Mouse (Mus musculus): ENCODE measurements at regions not wholly inside any gene's neighbourhood (a gene's known extent, or its start where the extent isn't known, plus 50 kb on each side); places are given as distances from the start of the nearest gene placed in this dataset.
"Not testable (repeated sequence)": the region's sequence is repeated elsewhere in the genome, so short reads cannot be mapped to it uniquely, and the experiment has no call there.

DNA sequence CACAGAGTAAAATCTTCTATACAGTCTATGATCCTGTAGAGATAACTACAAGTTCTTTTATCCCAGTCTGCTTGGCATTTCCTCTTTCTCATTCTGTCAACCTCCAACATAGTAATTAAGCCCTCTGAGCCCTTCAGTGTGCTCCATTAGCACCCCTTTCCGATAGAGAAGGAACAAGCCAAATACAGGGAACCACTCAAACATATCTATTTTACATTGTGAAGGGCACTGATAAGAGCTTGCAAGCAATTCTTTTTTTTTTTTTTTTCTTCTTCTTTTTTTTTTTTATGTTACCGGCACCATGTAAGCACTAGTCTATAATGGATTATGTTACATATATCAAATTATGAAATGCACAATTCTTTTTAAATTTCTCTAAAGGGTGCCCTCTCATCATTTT, 660.5 kb downstream of the Cdh8 start:
- Histone ChIP-seq H3K27me3 (replicated peaks) (no peaks in the 10 kb centered on the region), H3K4me3 (no peak overlapping the region), H3K27ac (replicated peaks) (no peak overlapping the region), H3K9ac (no peak overlapping the region), H3K36me3 (no peaks in the 10 kb centered on the region), H3K9me3 (no peaks in the 10 kb centered on the region), H3K4me2 (no peak overlapping the region), H3K4me1 (no peaks in the 10 kb centered on the region)
- no peak for ATAC-seq (ENCODE audit: extremely low read depth, insufficient number of reproducible peaks, low FRiP score, low TSS enrichment)
- WGBS, result 49% methylated on average over 2 of the region's 2 CpGs

DNA sequence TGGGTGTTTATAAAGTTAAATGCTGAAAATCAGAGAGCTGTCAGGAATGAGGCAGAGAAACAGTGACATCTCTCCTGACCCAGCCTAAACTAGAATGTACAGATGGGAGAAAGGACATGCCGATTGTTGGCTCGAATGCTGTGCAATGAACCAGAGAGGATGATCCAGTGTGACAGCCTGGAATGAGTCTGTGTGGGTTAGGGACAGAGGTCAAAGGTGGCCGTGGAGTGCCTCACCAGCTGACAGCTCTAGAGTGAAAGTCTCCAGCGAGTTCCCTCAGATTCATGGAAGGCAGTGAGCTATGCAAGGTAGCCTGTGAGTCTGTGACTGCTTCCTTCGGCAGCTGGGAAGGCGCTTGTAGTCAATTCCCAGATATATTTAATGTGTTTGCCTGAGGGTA, 663.9 kb downstream of the Cdh8 start:
- Histone ChIP-seq H3K9ac (no peak overlapping the region), H3K9me3 (no peaks in the 10 kb centered on the region), H3K4me3 (no peak overlapping the region), H3K36me3 (no peaks in the 10 kb centered on the region), H3K27me3 (replicated peaks) (no peaks in the 10 kb centered on the region), H3K4me2 (no peak overlapping the region), H3K4me1 (no peaks in the 10 kb centered on the region), H3K27ac (replicated peaks) (no peak overlapping the region)
- ATAC-seq (ENCODE audit: extremely low read depth, insufficient number of reproducible peaks, low FRiP score, low TSS enrichment), result no peak
- 35% methylated on average over 6 of the region's 6 CpGs for WGBS

DNA sequence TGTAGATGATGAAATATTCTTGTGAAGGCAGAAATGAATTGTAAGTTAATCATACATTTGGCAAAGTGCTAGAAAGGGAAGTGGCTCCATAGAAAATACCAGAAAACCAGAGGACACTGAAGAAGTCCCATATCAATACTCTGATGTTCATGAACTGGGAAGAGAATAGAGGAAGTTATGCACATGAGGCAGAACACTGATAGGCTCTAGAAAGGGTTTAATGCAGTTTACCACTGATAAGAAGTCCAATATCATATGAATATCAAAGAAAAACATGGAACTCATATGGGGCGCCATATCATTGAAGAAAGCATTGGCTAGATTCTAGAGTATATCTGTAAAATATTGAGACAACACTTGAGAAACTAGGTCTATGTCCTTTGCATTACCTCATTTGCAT, 708.5 kb downstream of the Cdh8 start:
- Histone ChIP-seq H3K9ac (no peak overlapping the region), H3K9me3 (no peaks in the 10 kb centered on the region), H3K4me2 (no peak overlapping the region), H3K27ac (replicated peaks) (no peak overlapping the region), H3K36me3 (no peaks in the 10 kb centered on the region), H3K27me3 (replicated peaks) (no peaks in the 10 kb centered on the region), H3K4me1 (no peaks in the 10 kb centered on the region), H3K4me3 (no peak overlapping the region)
- no peak for ATAC-seq (ENCODE audit: extremely low read depth, insufficient number of reproducible peaks, low FRiP score, low TSS enrichment)
- WGBS, result 84% methylated on average over 1 of the region's 1 CpGs

- ATAC-seq (ENCODE audit: extremely low read depth, insufficient number of reproducible peaks, low FRiP score, low TSS enrichment), result no peak
- WGBS, result 60% methylated on average over 4 of the region's 4 CpGs
- H3K27me3 ChIP-seq (replicated peaks), result no peaks in the 10 kb centered on the region
Observed at GRCm38 (mm10) chr8:98706122-98706521, 710.1 kb downstream of the Cdh8 start.

GRCm38 (mm10) chr8:98685195-98685594, 731.1 kb downstream of the Cdh8 start:
- Histone ChIP-seq H3K27ac (replicated peaks) (no peak overlapping the region), H3K9me3 (no peaks in the 10 kb centered on the region), H3K36me3 (no peaks in the 10 kb centered on the region), H3K4me3 (no peak overlapping the region), H3K4me1 (no peaks in the 10 kb centered on the region), H3K9ac (no peak overlapping the region), H3K27me3 (replicated peaks) (no peaks in the 10 kb centered on the region), H3K4me2 (no peak overlapping the region)
- 84% methylated on average over 9 of the region's 9 CpGs for WGBS
- ATAC-seq (ENCODE audit: extremely low read depth, insufficient number of reproducible peaks, low FRiP score, low TSS enrichment), result no peak

More at GRCm38 (mm10) chr8:98706122-98706521, 710.1 kb downstream of the Cdh8 start:
- Histone ChIP-seq H3K4me2 (no peak overlapping the region), H3K9me3 (no peaks in the 10 kb centered on the region), H3K27ac (replicated peaks) (no peak overlapping the region), H3K36me3 (no peaks in the 10 kb centered on the region), H3K9ac (no peak overlapping the region), H3K4me3 (no peak overlapping the region), H3K4me1 (no peaks in the 10 kb centered on the region)

DNA sequence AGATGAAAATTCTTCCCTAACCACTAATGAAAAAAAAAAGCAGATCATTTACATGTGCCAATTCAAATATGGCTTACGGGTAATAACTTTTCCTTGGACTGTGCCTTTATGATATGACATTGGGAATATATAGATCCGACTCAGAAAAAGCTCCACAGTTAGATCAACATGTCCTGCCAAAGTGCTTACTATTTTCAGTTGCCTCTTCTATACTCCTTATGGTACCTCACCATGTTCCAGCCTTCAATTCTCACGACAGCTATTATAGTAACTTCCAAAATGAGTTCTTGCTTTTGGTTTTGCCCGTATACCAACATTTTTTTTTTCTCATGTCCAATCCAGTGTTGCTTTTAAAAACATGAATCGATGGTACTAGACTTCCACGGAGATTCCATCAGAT, 731.7 kb downstream of the Cdh8 start:
- H3K4me1 ChIP-seq, result no peaks in the 10 kb centered on the region
- H3K9me3 ChIP-seq, result no peaks in the 10 kb centered on the region
- no peak overlapping the region for H3K9ac ChIP-seq
- WGBS, result 78% methylated on average over 6 of the region's 6 CpGs
- no peak overlapping the region for H3K4me2 ChIP-seq
- H3K27ac ChIP-seq (replicated peaks), result no peak overlapping the region
- no peaks in the 10 kb centered on the region for H3K27me3 ChIP-seq (replicated peaks)
- H3K36me3 ChIP-seq, result no peaks in the 10 kb centered on the region
- ATAC-seq (ENCODE audit: extremely low read depth, insufficient number of reproducible peaks, low FRiP score, low TSS enrichment), result no peak
- no peak overlapping the region for H3K4me3 ChIP-seq

DNA sequence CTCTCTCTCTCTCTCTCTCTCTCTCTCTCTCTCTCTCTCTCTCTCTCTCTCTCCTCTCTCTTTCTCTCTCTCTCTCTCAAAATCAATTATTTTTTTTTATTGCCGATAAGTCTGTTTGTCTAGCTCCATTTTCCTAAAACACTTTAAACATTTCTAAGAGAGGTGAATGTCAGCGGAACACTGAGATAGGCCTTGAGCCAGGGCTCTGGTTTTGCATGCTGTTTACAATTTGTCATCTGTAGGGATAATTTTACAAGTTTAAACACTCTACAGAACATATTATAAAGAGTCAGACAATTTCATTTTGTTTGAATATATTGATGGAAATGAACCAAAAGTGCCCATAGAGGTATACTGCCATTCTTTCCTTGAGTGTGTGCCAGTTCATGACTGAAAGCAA, 736.2 kb downstream of the Cdh8 start:
- 84% methylated on average over 2 of the region's 2 CpGs for WGBS
- Histone ChIP-seq H3K4me2 (no peak overlapping the region), H3K9ac (no peak overlapping the region), H3K27me3 (replicated peaks) (no peaks in the 10 kb centered on the region), H3K9me3 (no peaks in the 10 kb centered on the region), H3K4me1 (no peaks in the 10 kb centered on the region), H3K36me3 (no peaks in the 10 kb centered on the region), H3K27ac (replicated peaks) (no peak overlapping the region), H3K4me3 (no peak overlapping the region)
- no peak for ATAC-seq (ENCODE audit: extremely low read depth, insufficient number of reproducible peaks, low FRiP score, low TSS enrichment)

- H3K27me3 ChIP-seq (replicated peaks), result no peaks in the 10 kb centered on the region
- H3K27ac ChIP-seq (replicated peaks), result no peak overlapping the region
- WGBS, result 48% methylated on average over 1 of the region's 2 CpGs
- H3K4me1 ChIP-seq, result no peaks in the 10 kb centered on the region
- no peak overlapping the region for H3K9ac ChIP-seq
- no peak overlapping the region for H3K4me2 ChIP-seq
- H3K36me3 ChIP-seq, result no peaks in the 10 kb centered on the region
- no peak overlapping the region for H3K4me3 ChIP-seq
- no peaks in the 10 kb centered on the region for H3K9me3 ChIP-seq
- no peak for ATAC-seq (ENCODE audit: extremely low read depth, insufficient number of reproducible peaks, low FRiP score, low TSS enrichment)
Observed at GRCm38 (mm10) chr8:98659287-98659686, 757.0 kb downstream of the Cdh8 start.

DNA sequence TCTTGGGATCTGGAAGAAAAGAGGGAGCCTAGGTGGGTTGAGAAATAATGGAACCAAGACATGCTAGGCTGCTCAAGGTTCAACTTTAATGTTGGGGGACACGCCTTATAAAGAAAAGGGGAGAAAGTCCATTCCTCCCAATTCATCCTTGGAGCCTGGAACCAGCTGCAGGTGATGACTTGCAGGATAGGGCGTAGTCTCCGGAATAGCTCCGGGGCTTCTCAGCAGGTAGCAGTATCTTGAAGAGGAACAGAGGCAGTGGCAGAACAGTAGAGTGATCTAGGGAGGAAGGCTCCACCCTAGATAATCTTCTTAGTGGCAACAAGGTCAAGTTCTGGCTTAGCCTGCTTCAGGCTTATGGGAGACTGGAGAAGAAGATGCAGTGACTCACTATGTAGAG, 764.0 kb downstream of the Cdh8 start:
- H3K4me1 ChIP-seq; ATAC-seq (ENCODE audit: extremely low read depth, insufficient number of reproducible peaks, low FRiP score, low TSS enrichment); H3K9me3 ChIP-seq; H3K27me3 ChIP-seq (replicated peaks); H3K27ac ChIP-seq (replicated peaks); H3K4me2 ChIP-seq; H3K9ac ChIP-seq; H3K36me3 ChIP-seq; H3K4me3 ChIP-seq: not testable (repeated sequence)
- 72% methylated on average over 4 of the region's 4 CpGs for WGBS

- Histone ChIP-seq H3K27me3 (replicated peaks) (no peaks in the 10 kb centered on the region), H3K27ac (replicated peaks) (no peak overlapping the region), H3K4me3 (no peak overlapping the region), H3K36me3 (no peaks in the 10 kb centered on the region), H3K9me3 (no peaks in the 10 kb centered on the region), H3K4me1 (no peaks in the 10 kb centered on the region), H3K9ac (no peak overlapping the region), H3K4me2 (no peak overlapping the region)
- no peak for ATAC-seq (ENCODE audit: extremely low read depth, insufficient number of reproducible peaks, low FRiP score, low TSS enrichment)
- WGBS, result 66% methylated on average over 1 of the region's 1 CpGs
Observed at GRCm38 (mm10) chr8:98651010-98651409, 765.3 kb downstream of the Cdh8 start.

GRCm38 (mm10) chr8:98628151-98628550, 788.1 kb downstream of the Cdh8 start:
- Histone ChIP-seq H3K4me2 (no peak overlapping the region), H3K36me3 (no peaks in the 10 kb centered on the region), H3K4me1 (no peaks in the 10 kb centered on the region), H3K27ac (replicated peaks) (no peak overlapping the region), H3K9me3 (no peaks in the 10 kb centered on the region), H3K27me3 (replicated peaks) (no peaks in the 10 kb centered on the region), H3K4me3 (no peak overlapping the region), H3K9ac (no peak overlapping the region)
- 87% methylated on average over 5 of the region's 5 CpGs for WGBS
- ATAC-seq (ENCODE audit: extremely low read depth, insufficient number of reproducible peaks, low FRiP score, low TSS enrichment), result no peak

DNA sequence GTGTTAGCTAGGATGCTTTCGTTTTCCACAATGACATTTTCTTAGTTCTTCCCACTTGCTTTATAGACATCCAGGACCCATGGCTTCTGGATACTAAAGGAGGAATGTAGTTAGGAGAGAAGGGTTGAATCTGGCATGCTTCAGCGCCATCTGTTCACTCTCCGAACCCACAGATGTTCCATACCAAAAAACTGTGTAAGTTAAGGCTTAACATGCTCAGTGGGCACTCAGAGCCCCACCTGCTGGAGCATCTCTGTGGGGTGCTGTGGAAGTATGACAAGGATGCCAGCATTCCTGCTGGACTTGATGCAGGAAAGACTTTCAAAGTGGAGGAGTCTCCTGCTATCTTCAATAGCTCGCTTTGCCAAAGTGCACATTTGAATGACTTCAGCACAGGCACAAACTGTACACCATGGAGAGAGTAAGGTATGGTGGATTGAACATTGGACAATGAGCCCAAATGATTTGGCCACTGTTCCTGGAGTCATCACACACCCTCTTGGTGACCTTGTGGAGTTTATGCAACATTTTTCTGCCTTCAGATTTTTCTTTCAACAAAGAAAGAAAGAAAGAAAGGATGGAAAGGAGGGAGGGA, 802.3 kb downstream of the Cdh8 start:
- WGBS, result 66% methylated on average over 4 of the region's 4 CpGs
- no peak for ATAC-seq (ENCODE audit: extremely low read depth, insufficient number of reproducible peaks, low FRiP score, low TSS enrichment)

More for the DNA sequence above, 802.3 kb downstream of the Cdh8 start:
- H3K27ac ChIP-seq (replicated peaks), result no peak overlapping the region
- H3K4me3 ChIP-seq, result no peak overlapping the region
- no peaks in the 10 kb centered on the region for H3K36me3 ChIP-seq
- no peak overlapping the region for H3K4me2 ChIP-seq
- H3K4me1 ChIP-seq, result no peaks in the 10 kb centered on the region
- H3K9me3 ChIP-seq, result no peaks in the 10 kb centered on the region
- H3K27me3 ChIP-seq (replicated peaks), result no peaks in the 10 kb centered on the region
- H3K9ac ChIP-seq, result no peak overlapping the region
